ENCODE assay signal across 16 mouse cellular contexts in genomic region chr17:42938579-42938978, GRCm38 (mm10).
A peak's percentile ranks its signal among the peaks of the same experiment; 100 is the strongest.
DNase-seq lines count a peak whose midpoint lies in the region; ATAC-seq lines count a peak whose summit lies in the region.
"Had no signal": no experiment of that assay in that cellular context is flagged by ENCODE, and none has a peak within 500 bp of the region (broad histone marks: within the 10 kb centered on the region; RNA-seq: fewer than 3 reads in every experiment).

No protein-coding gene starts in this region.

- no peaks in the 10 kb centered on the region for H3K27me3 ChIP-seq in heart, embryonic 11.5 days (ENCODE audit: control insufficient read depth, insufficient read depth, low read length)
- H3K27me3 ChIP-seq in midbrain, embryonic 11.5 days (ENCODE audit: control insufficient read depth, insufficient read depth, low read length), result no peaks in the 10 kb centered on the region
- H3K27me3 ChIP-seq in embryonic facial prominence, embryonic 10.5 days (replicated peaks; ENCODE audit: low read depth, poor library complexity, severe bottlenecking), result no peaks in the 10 kb centered on the region
- H3K27me3 ChIP-seq: embryonic facial prominence, embryonic 15.5 days; limb, embryonic 15.5 days had no signal

- H3K27ac ChIP-seq in heart, embryonic 11.5 days (ENCODE audit: low read depth, low read length), result no peak overlapping the region
- H3K27ac ChIP-seq in midbrain, embryonic 11.5 days (ENCODE audit: low read depth, low read length), result no peak overlapping the region
- H3K27ac ChIP-seq in embryonic facial prominence, embryonic 10.5 days (replicated peaks), result no peak overlapping the region
- H3K27ac ChIP-seq: embryonic facial prominence, embryonic 15.5 days; limb, embryonic 15.5 days had no signal

- ATAC-seq in heart, embryonic 11.5 days (replicated peaks; ENCODE audit: insufficient number of reproducible peaks, low FRiP score, low TSS enrichment), result no peak
- ATAC-seq in megakaryocyte progenitor cell, adult 5-6 weeks (replicated peaks; ENCODE audit: poor library complexity), result peak; percentile 71
- ATAC-seq in midbrain, embryonic 11.5 days (ENCODE audit: low FRiP score), result no peak

- WGBS in heart, embryonic 11.5 days (ENCODE audit: insufficient replicate concordance), result 64% methylated on average over 1 of the region's 1 CpGs
- WGBS in midbrain, embryonic 11.5 days, result 86% methylated on average over 1 of the region's 1 CpGs
- WGBS in embryonic facial prominence, embryonic 10.5 days, result 82% methylated on average over 1 of the region's 1 CpGs

- H3K9ac ChIP-seq in heart, embryonic 11.5 days (ENCODE audit: low read depth, low read length), result no peak overlapping the region
- H3K9ac ChIP-seq in midbrain, embryonic 11.5 days (ENCODE audit: low read length), result no peak overlapping the region
- H3K9ac ChIP-seq: embryonic facial prominence, embryonic 15.5 days; limb, embryonic 15.5 days had no signal

- H3K9me3 ChIP-seq in heart, embryonic 11.5 days (replicated peaks; ENCODE audit: control insufficient read depth, low read length), result no peaks in the 10 kb centered on the region
- no peaks in the 10 kb centered on the region for H3K9me3 ChIP-seq in midbrain, embryonic 11.5 days (ENCODE audit: control insufficient read depth, low read length)
- no peaks in the 10 kb centered on the region for H3K9me3 ChIP-seq in embryonic facial prominence, embryonic 10.5 days
- H3K9me3 ChIP-seq: embryonic facial prominence, embryonic 15.5 days; limb, embryonic 15.5 days had no signal

- no peaks in the 10 kb centered on the region for H3K36me3 ChIP-seq in heart, embryonic 11.5 days (ENCODE audit: control insufficient read depth, insufficient read depth, low read length)
- no peaks in the 10 kb centered on the region for H3K36me3 ChIP-seq in midbrain, embryonic 11.5 days (ENCODE audit: control insufficient read depth, insufficient read depth, low read length)
- no peaks in the 10 kb centered on the region for H3K36me3 ChIP-seq in embryonic facial prominence, embryonic 10.5 days (replicated peaks)
- H3K36me3 ChIP-seq: embryonic facial prominence, embryonic 15.5 days; G1E; limb, embryonic 15.5 days had no signal

- H3K4me1 ChIP-seq in heart, embryonic 11.5 days (ENCODE audit: control insufficient read depth, insufficient read depth, low read length), result no peaks in the 10 kb centered on the region
- H3K4me1 ChIP-seq in midbrain, embryonic 11.5 days (ENCODE audit: control insufficient read depth, insufficient read depth, low read length), result no peaks in the 10 kb centered on the region
- H3K4me1 ChIP-seq in embryonic facial prominence, embryonic 10.5 days, result no peaks in the 10 kb centered on the region
- H3K4me1 ChIP-seq: embryonic facial prominence, embryonic 15.5 days; limb, embryonic 15.5 days had no signal

- DNase-seq in heart, adult 11 months, result peak; percentile 88
- peak; percentile 8 for DNase-seq in adrenal gland, adult 8-10 months
- DNase-seq in kidney, adult 8-10 months, result peak; percentile 10 to 33
- no peak for DNase-seq in layer of hippocampus, postnatal 14 days (ENCODE audit: low spot score in 2 of 2)
- no peak for DNase-seq in midbrain, embryonic 11.5 days (ENCODE audit: low spot score, missing footprints)
- no peak for DNase-seq in embryonic facial prominence, embryonic 10.5 days (ENCODE audit: low spot score)
- DNase-seq: B cell, adult 2 months; cerebellum, postnatal 14 days; heart, postnatal 4 days; right cerebral cortex, postnatal 4 days had no signal

- H3K4me2 ChIP-seq in heart, embryonic 11.5 days, result no peak overlapping the region
- no peak overlapping the region for H3K4me2 ChIP-seq in midbrain, embryonic 11.5 days
- H3K4me2 ChIP-seq: embryonic facial prominence, embryonic 15.5 days; limb, embryonic 15.5 days had no signal

- no peak overlapping the region for H3K4me3 ChIP-seq in heart, embryonic 11.5 days (ENCODE audit: low read depth, low read length)
- H3K4me3 ChIP-seq in midbrain, embryonic 11.5 days (ENCODE audit: low read depth, low read length), result no peak overlapping the region
- no peak overlapping the region for H3K4me3 ChIP-seq in embryonic facial prominence, embryonic 10.5 days
- H3K4me3 ChIP-seq: embryonic facial prominence, embryonic 15.5 days; limb, embryonic 15.5 days; myocyte had no signal

Comparison
In these comparisons a context has a peak if more than half of its experiments do, and no peak if none do; other contexts are left out.
1. DNase-seq: peak in heart, adult 11 months (single experiment), adrenal gland, adult 8-10 months (single experiment) and kidney, adult 8-10 months (2 of 2); none in layer of hippocampus, postnatal 14 days (0 of 2), midbrain, embryonic 11.5 days (single experiment) and embryonic facial prominence, embryonic 10.5 days (single experiment).